Mouse (Mus musculus) adrenal gland (tissue): ENCODE results near the gene Zdhhc13.

Experiments used
- intact Hi-C: fragments of 180-260 bp; cut with DNase I; formaldehyde crosslinking; loops from one replicate; pipeline ENCODE4 v1.15.1; 2025

Zdhhc13 gene

DNA sequence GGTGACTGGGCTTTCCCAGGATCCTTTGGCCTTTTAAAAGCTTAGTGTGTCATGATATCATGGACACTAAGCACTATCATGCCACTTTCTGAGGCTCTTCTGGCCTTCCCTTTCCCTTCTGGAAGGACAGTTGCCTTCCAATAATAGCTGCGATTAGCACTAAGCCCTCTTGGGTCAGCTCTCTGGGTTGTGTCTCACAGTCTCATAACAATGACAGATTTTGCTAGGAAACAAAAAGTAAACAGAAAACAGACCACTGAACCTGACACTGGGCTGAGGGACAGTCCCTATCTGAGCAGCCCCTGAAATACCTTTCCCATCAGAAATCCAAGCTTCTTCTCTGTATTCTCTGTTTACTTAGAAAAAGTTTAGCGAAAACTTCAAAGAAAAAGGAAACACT lies 51.7 kb downstream of the Zdhhc13 start:
- intact Hi-C loops: no loop called here

DNA sequence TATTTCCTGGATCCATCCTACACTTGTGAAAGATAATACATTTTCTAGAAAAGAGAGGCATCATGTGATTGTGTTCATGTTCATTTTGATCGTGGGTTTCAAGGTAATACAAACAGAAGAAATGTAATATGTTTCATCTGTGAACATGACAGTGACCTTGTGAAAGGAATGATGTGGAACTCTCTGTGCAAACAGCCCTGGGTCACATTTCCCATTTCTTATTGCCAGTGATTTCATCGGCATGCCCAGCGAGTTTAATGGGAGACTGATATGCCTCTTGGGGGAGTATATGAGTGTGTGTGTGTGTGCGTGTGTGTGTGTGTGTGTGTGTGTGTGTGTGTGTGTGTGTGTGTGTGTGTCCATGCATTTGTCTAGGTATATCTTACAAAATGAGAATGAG lies 52.7 kb downstream of the Zdhhc13 start:
- intact Hi-C loops: no loop called here

DNA sequence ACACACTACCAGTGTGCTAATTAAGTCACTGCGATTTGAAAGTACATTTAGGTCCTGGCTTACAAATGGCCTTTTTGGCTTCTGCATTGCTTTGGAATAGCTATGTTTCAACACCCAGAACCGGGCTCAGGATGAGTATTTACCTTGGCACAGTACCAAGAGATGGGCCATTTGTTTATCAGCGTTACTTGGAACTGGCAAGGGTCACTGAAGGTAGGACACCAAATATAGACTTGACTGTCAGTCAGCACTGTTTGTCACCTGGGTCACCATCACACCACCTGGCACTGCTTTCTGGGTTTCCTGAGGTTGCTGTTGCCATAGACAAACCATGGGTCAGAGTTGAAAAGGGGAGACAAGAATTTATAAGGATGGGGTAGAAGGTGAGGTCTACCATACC lies 53.5 kb downstream of the Zdhhc13 start:
- intact Hi-C loops: no loop called here

DNA sequence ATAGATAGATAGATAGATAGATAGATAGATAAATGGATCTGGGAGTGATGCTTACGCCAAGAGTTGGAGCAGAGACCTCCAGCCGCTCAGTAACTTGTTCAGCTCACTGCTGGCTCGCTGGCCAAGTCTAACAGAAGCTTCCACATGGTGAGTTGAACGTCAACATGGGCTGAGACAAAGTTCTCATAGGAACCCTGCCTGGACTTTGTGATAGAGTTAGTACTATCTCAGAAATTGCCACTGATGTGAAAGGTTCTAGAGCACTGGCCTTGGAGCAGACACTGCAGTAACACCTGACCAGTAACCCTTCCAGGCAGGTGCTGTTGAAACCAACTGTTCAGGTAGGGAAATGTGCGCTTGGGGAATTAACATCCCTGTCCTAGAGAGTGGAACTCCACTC lies 54.7 kb downstream of the Zdhhc13 start:
- intact Hi-C loops: no loop called here

DNA sequence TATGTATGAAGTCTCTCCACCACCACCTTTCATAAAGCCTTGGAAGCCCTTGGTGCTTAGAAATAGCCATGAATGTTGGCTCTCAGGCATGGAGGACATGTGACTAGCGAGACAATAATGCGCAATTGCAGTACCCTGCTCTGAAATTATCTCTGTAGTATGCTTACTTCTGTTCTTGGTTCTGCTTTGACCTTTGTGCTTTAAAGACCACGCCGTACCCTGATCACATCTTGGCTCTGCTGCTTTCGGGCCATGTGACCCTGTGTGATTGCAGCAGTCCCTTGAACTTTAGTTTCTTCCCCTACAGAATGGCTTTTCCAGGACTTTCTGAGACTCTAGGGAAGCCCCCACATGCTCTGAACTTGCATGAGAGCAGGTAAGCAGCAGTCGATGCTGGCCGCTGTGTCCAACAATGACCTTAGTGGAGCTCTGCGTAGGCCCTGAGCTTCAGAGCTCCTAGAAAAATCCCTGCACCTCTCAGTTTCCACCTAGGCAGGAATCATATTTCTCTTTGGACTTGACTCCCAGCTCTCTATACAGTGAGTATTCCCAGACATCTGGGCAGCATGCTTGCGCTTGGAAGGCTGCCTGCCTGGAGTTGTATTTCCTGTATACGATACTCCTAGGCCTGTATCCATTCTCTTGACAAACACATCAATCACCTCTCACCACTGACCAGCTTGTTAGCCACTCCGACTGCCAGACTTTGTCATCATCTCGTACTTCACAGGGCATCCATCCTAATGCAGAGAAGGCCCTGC lies 56.6 kb downstream of the Zdhhc13 start:
- intact Hi-C loops: no loop called here

DNA sequence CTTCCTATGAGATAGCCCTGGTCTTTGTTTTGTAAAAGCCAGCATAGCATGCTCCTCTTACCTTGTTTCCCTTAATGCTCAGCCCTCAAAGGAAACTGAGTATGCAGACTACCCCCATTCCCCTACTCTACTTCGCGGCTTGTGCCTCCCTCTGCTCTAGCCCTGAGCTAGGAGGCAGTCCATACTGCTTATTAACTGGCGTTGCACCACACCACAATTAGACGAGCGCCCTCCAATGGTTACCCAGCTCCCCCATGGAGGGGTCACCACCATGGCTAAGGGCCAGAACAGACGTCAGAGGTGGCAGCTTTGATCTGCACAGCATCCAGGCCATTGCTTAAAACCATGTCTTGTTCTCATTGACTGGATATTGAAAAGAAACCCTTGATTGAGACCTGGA lies 58.0 kb downstream of the Zdhhc13 start:
- intact Hi-C loops: no loop called here

DNA sequence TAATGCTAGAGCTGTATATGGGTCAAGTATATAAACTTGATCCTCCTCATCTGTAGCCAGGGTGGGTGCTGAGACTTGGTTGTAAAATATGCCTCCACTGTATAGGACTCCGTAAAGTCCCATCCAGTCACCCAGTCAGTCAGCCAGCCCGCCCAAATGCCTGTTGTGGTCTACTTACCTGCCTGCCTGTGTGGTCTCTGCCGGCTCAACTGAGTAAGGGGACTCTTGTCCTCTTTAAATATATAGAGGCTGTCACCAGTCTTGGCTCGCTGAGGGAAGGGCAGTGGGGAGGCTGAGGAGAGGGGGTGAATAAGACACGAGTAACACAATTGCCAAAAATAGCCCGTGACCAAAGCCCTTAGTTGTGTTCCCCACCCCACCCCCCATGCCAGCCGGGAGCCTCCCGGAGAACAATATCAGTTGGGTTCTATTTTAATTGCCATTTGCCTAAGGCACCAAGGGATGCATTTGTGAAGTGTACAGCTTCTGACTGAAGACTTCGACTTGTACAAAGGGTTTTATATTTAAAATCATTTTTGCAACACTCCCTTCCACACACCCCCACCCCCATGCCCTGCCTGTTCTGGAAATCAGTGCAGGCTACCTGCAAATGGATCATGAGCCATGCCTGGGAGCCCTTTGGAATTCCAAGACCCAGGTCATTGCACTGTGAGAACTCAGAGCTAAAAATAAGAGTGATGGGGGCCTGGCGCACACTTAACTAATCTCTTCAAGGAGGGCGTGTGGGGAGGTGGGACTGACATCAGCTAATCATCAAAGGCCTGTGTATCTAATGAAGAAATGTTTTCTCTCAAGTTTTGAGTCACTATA lies 59.2 kb downstream of the Zdhhc13 start, which contains the start of gene Csrp3:
TSS of gene Csrp3 (minus strand) at position 214 of the 831 bp plus-strand sequence.
- intact Hi-C loops: no loop called here

DNA sequence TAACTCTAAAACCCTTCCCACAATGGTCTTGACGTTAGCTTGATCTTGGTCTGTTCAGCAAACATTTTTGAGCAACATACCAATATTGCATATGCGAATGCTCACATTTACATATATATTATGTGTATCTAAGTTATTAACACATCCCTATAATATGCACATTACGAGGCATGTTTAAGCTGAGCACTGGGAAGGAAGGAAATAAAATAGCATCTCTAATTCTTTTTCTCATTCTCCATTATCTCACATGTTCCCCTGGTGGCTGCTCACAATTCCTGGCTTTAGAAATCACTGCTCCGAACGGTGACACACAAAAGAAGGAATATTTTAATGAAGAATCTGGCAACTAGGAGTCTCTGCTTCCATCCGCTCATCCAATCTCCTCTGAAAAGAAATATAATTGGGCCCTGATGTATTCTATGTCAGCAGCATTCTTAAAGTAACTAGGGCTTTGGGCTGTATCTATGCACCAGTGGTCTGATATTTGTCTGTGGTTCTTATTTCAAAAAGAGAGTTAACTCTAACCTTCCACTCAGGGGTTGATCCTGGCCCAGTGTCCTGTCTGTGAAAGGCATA lies 62.8 kb downstream of the Zdhhc13 start:
- intact Hi-C loops: no loop called here

DNA sequence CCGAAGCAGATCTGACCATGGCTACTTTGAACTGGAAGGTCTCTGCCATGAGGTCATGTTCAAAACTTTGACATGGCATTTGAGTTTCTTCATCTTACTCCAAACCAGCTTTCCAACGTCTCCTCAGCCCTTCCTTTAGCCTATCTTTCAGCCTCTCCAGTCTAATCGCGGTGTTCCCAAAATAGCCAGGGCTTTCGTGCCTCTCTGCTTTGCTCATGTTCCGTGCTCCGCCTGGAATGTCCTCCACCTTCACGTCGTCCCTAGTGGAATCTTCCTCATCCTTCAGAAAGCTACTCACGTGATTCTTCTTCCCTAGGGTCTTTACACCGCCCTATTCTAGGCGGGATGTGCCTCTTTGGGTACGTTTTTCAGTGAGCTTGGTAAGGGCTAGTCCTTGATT lies 64.7 kb downstream of the Zdhhc13 start:
- intact Hi-C loops: no loop called here

DNA sequence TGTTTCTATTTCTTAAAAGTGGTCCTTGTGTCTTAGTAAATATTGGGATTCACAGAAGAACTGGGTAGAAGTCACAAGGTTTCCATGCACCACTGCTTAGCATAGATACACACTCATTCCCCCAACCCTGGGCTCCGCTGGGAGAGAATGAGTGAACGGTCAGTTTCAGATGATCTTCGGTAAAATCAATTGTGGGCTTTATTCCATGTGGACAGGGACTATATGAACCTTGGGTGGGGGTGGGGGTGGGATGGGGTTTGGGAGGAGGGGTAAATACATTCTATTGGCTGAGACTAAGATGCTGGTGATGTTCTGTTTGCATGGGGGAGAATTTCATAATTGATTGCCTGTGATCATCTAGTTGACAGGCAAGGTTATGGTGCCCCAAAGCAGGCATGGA lies 66.7 kb downstream of the Zdhhc13 start:
- intact Hi-C loops: no loop called here

DNA sequence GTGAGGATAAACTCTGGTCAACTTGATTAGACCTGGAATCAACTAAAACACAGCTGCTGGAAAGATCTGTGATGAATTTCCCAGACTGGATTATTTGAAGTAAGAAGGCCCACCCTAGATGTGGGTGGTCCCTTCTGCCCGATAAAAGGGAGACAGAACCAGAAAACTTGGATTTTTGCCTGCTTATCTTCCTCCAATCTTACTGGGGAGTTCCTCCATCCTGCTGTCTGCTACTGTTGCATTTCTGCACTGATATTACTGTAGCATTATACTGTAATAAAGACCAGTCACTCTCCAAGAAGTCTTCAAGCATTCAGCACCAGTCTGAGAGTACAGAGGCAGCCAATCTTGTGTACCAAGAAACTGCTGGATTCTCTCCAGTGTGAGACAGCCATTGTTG lies 69.5 kb downstream of the Zdhhc13 start:
- intact Hi-C loops: no loop called here

DNA sequence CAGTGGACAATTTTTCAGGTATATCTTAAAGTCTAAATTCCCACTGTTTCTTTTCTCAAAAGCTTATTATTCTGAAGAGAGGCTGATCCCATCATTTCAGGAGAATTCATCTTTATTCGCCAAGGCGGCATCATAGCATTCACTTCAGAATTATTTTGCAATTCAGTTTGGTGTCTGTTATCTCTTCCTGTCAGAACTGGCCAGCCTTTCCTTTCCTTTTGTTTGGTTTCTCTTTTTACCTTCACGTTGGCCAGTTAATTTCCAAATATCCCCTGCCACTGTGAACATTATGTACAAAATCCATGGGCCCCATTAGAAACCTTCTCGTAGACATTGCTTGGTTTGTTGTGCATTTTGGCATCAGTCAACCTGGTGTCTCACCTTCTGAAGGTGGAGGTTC lies 70.6 kb downstream of the Zdhhc13 start:
- intact Hi-C loops: no loop called here

DNA sequence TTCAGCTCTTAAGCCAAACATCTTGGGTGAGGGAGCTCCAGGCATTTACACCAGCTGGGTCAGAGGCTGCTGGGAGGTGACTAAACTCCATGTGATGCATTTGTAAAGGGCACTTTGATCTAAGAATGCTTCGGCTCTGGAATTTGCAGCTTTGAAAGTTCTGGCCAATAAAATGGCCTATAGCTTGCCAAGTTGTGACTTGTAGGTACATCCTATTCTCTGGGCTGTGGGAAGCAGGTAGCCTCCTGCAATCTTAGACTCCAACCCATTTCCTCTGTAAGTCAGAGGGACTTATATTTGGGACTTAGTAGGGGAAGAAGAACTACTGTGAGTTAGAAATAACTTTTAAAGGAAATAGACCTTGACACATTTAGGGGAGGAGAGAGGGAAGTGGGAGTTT lies 72.1 kb downstream of the Zdhhc13 start:
- intact Hi-C loops: no loop called here

DNA sequence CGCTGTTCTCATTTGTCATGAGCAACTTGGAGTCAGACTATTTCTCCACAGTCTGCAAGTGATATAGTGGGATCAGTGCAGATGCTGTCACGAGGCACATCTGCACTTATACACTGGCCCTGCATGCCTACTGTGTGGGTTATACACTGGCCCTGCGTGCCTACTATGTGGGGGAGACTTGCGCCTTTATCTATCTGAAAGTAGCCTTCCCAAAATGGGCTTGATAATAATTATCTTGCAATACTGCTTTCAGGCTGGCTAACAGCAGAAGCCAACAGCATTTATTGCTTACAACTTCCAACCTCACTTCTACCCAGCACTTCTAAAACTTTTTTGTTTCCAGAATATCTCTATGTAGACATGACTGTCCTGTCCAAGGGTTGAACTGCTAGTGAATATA lies 73.0 kb downstream of the Zdhhc13 start:
- intact Hi-C loops: no loop called here

DNA sequence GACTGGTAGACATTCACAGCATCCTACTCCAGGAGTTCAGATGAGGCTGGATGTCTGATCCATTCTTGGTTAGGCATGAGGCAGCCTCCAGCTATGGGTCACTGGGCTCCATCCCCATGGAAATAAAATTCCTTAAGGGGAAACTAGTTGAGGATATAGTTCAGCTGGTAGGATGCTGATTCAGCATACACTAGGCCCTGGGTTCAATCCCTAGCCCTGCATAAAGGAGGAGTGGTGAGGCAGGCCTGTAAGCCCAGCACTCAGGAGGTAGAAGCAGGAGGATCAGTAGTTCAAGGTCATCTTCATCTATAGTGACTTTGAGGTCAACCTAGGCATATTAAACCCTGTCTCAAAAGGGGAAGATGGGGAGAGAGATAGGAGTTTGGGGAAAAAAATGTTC lies 75.4 kb downstream of the Zdhhc13 start:
- intact Hi-C loops: no loop called here

DNA sequence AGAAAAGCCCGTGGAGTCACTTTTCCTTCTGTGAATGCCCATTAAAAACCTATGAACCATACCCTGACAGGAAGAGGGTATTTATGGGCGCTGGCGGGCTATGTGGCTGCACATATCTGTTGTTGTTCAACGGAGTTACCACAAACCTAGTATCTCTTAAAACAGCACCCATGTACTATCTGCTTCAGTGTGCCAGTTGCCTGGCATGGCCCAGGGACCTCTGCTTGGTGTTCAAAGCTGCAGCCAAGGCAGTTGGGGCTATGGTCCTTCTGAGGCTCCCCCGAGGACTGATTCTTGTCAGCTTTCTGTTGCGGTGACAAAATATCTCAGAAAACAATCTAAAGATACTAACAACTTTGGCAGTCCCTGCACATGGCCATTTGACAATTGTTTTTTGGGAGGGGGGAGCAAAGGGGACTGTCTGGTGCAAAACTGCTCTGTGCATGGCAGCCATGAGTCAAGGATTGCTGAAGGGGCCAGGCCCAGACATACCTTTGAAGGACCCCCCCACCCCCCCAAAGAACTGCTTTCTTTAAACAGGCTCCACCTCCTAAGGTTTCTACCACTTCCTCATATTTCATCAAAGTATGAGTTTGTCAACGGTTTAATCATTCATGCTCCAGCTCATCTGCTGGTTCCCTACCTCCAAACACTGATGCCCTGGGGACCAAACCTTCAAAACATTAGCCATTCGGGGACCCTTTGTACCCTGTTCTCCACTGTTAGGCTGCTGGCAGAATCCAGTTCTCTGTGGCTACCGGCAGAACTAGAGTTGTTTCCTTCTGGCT lies 76.1 kb downstream of the Zdhhc13 start:
- intact Hi-C loops: no loop called here

DNA sequence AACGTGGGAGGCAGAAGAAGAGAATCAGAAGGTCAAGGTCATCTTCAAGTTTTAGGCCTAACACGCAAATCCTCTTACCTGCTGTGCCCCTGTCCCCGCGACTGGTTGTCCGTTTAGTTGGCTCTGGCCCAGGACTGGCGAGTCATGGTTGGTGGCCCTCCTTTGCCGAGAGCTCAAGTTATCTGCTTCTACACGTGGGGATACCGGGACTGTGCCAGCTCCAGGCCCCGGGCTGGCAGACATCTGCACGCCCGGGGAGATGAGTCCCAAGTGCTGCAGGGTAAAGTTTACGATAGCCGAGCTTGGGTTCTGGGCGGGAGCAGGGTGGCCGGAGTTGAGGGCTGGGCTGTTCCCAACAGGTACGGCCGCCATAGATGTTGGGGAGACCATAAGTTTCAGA lies 78.8 kb downstream of the Zdhhc13 start:
- intact Hi-C loops: no loop called here

DNA sequence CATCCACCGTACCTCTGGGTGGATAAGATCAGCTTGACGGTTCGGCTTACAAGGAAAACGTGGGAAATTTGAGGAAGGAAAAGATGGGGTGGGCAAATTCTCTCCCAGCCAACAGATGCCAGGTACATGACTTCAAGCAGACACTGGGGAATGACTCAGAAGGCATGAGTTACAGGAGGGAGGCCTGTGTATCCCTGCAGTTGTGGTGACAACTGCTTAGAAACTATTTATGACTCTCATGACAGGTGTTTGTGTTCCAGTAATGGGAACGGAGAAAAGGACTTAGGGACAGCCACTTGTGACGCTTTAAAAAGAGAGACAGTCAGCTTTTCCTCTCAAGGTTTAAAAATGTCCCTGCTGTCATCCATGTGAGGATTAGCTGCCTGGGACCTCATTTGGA lies 81.3 kb downstream of the Zdhhc13 start:
- intact Hi-C loops: no loop called here

DNA sequence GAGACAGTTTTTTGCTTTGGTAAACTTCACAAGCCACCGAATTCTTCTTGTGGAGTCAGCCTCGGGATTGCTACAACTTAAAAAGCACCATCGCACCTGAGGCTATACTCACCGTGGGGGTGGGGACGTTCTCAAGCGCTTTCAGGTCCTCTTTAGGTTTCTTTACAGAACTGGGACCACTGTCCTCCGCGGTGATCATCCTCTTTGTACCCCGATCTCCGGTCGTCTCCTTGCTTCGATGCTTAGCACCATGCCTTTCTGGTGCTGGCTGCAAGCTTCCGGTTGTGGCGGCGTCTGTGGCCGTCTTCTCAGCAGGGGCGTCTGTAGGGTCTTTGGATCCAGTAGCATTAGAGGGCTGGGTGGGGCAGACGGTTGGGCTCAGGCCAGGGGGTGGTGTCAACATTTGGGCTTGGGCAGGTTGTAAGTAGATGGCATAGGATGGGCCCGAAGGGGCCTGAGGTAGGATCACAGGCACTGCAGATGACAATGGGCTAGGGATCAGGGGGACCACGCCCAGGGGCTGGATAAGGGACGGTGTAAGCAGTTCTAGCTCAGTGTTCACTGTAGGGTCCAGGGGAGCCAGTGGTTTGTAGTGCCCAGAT lies 81.9 kb downstream of the Zdhhc13 start:
- intact Hi-C loops: no loop called here

DNA sequence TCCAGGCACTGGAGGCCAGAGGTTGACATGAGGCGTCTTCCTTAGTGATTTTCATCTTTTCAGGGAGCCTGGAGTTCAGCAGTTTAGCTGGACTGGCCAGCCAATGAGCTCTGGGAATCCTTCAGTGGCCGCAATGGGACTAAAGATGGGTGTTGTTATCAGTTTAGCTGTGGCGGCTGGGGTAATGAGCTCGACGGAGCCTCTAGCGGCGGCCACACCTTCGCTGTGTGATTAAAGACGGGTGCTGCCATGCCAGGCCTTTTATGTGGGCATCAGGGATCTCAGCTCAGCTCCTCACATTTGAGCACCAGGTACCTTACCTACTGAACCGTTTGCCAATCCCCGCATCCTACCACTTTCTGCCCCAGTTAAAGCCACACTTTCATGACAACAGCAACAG lies 82.5 kb downstream of the Zdhhc13 start:
- intact Hi-C loops: no loop called here

DNA sequence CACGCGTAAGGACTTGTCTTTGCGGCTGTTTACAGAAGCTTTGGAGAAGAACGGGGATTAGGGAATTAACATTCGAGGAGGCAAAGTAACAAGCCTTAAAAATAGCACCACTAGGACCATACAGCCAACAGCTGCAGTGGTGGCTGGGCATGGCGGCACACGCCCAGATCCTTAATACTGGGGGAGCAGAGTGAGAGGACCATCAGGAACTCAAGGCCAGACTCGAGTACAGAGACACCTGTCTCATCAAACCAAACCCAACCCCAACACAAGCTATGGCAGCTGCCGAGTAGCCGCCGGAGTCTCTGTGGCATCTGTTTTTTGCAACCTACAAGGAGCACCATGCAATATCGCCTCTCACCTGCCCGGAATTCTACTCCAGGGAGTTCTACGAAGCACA lies 86.3 kb downstream of the Zdhhc13 start:
- intact Hi-C loops: loop anchor here (5.0 kb wide), 2 partner anchors 68 to 123 kb away; no protein-coding TSS in a partner anchor
